Mouse (Mus musculus) intestine, postnatal 0 days (tissue): ENCODE results near the gene Fam227a. TPM values are rescaled to one million over a fixed set of nuclear protein-coding genes. Genes with fewer than 3 reads are reported as not detected.

Experiments used
- ATAC-seq: fragments of 200-750 bp; cut with Nextera tagmentation; 2 replicates; pipeline ENCODE4 v1.8.0; 2017; ENCODE audit warnings: mild to moderate bottlenecking, moderate TSS enrichment, moderate library complexity
- H3K27ac ChIP-seq: fragments of 300-500 bp; sonication (generic); 2 replicates; pipeline ENCODE4 v1.5.1; 2014; ENCODE audit warnings: mild to moderate bottlenecking, low read depth, low read length, moderate library complexity
- H3K27me3 ChIP-seq: fragments of 300-500 bp; sonication (generic); replicated peaks from 2 replicates; pipeline ENCODE4 v1.6.1; 2014; ENCODE audit warnings: low read length, mixed read lengths; ENCODE audit not compliant: control insufficient read depth, insufficient read depth
- H3K36me3 ChIP-seq: fragments of 300-500 bp; sonication (generic); 2 replicates; pipeline ENCODE4 v1.6.1; 2014; ENCODE audit warnings: mild to moderate bottlenecking, moderate library complexity; ENCODE audit not compliant: control insufficient read depth, insufficient read depth
- H3K4me1 ChIP-seq: fragments of 300-500 bp; sonication (generic); replicated peaks from 2 replicates; pipeline ENCODE4 v1.6.1; 2014; ENCODE audit warnings: antibody characterized with exemption, low read length, mixed read lengths; ENCODE audit not compliant: control insufficient read depth, insufficient read depth
- H3K4me2 ChIP-seq: fragments of 300-500 bp; sonication (generic); replicated peaks from 2 replicates; pipeline ENCODE4 v1.6.1; 2014; ENCODE audit warnings: low read depth, mild to moderate bottlenecking, moderate library complexity
- H3K4me3 ChIP-seq: fragments of 300-500 bp; sonication (generic); 2 replicates; pipeline ENCODE4 v1.5.1; 2014; ENCODE audit warnings: low read depth, low read length
- H3K9ac ChIP-seq: fragments of 300-500 bp; sonication (generic); 2 replicates; pipeline ENCODE4 v1.6.1; 2014; ENCODE audit warnings: mild to moderate bottlenecking, low read depth, low read length
- H3K9me3 ChIP-seq: fragments of 300-500 bp; sonication (generic); 2 replicates; pipeline ENCODE4 v1.6.1; 2016; ENCODE audit warnings: mixed run types; ENCODE audit not compliant: control insufficient read depth
- CTCF ChIP-seq: sonication (generic); IDR thresholded peaks from 2 replicates; pipeline ENCODE4 v1.5.1; 2016; ENCODE audit warnings: low read depth, mild to moderate bottlenecking, control low read depth, antibody characterized with exemption, moderate library complexity
- WGBS: fragments of 180-500 bp; shearing (Covaris S2); extraction: QIAGEN DNeasy Blood & Tissue Kit; methylation state at CpG from one replicate; pipeline ENCODE4 v1.1.7; 2014; 5-methylcytosine and 5-hydroxymethylcytosine counted together
- polyA plus RNA-seq: library from polyadenylated mRNA; unstranded; fragments of >200 nt; fragmentation: Nextera tagmentation; extraction: Ambion mirVana; gene quantifications from 2 replicates; pipeline ENCODE4 v1.2.1, GENCODE M21; 2015

Gene Fam227a
- polyA plus RNA-seq, 1 experiment from 2014 or later, result 0.27 TPM

DNA sequence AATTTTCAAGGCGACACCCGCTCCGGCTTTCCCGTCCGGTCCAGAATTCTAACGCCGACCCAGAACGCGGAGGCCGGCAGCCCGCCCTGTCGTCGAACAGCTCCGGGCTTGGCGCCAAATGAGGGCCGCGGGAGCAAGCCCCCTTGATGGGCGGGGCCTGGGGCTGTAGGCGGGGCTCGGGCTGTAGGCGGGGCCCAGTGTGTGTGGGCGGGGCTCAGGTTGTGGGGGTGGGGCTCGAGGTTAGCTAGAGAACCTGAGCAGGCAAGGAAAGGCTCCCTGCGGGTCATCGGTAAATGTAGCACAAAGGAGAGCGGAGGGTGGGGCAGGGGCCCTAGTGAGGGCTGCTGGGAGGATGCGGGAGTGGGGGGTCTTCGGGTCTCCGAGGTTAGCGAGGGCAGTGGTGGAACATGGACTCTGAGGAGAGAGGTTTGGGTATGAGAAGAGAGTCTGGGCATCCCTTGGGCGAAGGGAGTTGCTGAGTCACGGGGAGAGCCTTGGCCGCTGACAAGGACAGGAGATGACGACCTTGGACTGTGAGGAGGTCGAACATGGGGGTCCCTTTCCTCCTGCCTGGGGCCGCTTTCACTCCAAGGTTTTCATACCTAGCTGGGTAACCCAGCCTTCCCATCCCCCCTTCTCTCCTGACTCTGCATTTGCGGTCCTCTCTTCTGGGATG is 53.6 kb downstream of the Fam227a start, which contains the start of gene Dmc1:
Gene Dmc1 (minus strand): TSS at position 120 of the 676 bp plus-strand sequence.
- Histone ChIP-seq H3K9me3 (no peaks in the 10 kb centered on the region), H3K4me2 (peak within 1 kb of the TSS; percentile 62), H3K4me3 (peak within 1 kb of the TSS; percentile 35), H3K36me3 (no peaks in the 10 kb centered on the region), H3K27ac (no peak within 1 kb of the TSS), H3K4me1 (no peaks in the 10 kb centered on the region), H3K27me3 (no peaks in the 10 kb centered on the region; the same call in 1 of the 2 replicates), H3K9ac (peak within 1 kb of the TSS; percentile 13; the same call in 1 of the 2 replicates)
- no peak for ATAC-seq
- WGBS, result 12% methylated on average over 37 of the region's 37 CpGs
- TF ChIP-seq CTCF, result no peak

DNA sequence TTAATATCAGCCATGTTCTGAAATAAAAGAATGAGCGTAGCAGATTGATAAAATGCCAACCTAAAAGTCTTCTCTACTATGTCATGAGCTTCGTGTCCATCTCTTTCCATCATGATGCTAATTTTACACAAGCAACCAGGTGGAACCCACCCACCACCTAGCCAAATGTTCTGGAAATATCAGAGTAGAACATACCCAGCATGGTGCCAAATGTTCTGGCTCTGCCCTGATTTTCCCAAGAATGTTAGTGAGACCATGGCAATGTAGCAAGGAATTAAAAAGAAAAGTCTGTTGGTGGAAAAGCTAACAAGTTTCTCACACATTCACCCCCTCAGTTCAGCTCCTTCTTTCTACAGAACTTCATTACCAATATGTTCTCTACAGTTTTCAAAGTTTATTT is 58.6 kb downstream of the Fam227a start:
- TF ChIP-seq CTCF, result no peak
- no peak for ATAC-seq
- WGBS, result 82% methylated on average over 2 of the region's 2 CpGs
- Histone ChIP-seq H3K27me3 (no peaks in the 10 kb centered on the region; the same call in 1 of the 2 replicates), H3K4me1 (no peaks in the 10 kb centered on the region), H3K9ac (no peak overlapping the region), H3K4me2 (no peak overlapping the region), H3K9me3 (no peaks in the 10 kb centered on the region), H3K4me3 (no peak overlapping the region), H3K36me3 (no peaks in the 10 kb centered on the region), H3K27ac (no peak overlapping the region)

DNA sequence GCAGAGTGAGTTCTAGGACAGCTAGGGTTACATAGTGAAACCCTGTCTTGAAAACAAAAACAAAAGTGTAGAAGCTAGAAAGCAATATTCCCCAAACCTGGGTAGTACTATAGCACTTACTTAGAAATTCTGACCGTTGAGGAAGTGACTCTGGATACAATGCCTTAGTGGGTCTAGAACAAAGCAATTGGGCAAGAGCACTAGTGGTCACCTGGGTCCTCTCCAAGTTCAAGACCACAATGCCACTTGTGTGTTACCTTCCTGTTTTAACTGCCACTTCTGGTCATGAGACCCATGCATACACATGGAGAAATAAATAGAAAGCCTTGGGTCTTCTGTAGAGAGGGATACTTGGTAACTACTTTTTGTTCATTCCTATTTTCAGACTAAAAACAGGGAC is 60.0 kb downstream of the Fam227a start:
- no peak for TF ChIP-seq CTCF
- Histone ChIP-seq H3K9me3 (no peaks in the 10 kb centered on the region), H3K4me2 (no peak overlapping the region), H3K36me3 (no peaks in the 10 kb centered on the region), H3K9ac (no peak overlapping the region), H3K4me3 (no peak overlapping the region), H3K27ac (no peak overlapping the region), H3K27me3 (no peaks in the 10 kb centered on the region), H3K4me1 (no peaks in the 10 kb centered on the region)
- 93% methylated on average over 1 of the region's 1 CpGs for WGBS
- no peak for ATAC-seq

DNA sequence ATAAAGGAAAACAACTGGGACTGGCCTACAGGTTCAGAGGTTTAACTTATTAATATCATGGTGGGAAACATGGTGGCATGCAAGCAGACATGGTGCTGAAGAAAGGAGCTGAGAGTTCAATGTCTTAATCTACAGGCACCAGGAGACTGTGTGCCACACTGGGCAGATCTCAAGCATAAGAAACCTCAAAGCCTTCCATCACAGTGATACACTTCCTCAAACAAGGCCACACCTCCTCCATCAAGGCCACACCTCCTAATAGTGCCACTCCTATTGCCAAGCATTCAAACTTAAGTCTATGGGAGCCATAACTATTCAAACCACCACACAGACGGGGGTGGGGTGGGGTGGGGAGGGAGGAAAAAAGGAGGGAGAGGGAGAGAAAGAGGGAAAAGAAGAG is 77.2 kb downstream of the Fam227a start:
- Histone ChIP-seq H3K4me1 (no peaks in the 10 kb centered on the region), H3K9me3 (no peaks in the 10 kb centered on the region), H3K9ac (no peak overlapping the region), H3K27ac (no peak overlapping the region), H3K36me3 (no peaks in the 10 kb centered on the region), H3K4me3 (no peak overlapping the region), H3K4me2 (no peak overlapping the region), H3K27me3 (no peaks in the 10 kb centered on the region)
- ATAC-seq, result no peak
- no peak for TF ChIP-seq CTCF
- WGBS, result 61% methylated on average over 1 of the region's 1 CpGs

DNA sequence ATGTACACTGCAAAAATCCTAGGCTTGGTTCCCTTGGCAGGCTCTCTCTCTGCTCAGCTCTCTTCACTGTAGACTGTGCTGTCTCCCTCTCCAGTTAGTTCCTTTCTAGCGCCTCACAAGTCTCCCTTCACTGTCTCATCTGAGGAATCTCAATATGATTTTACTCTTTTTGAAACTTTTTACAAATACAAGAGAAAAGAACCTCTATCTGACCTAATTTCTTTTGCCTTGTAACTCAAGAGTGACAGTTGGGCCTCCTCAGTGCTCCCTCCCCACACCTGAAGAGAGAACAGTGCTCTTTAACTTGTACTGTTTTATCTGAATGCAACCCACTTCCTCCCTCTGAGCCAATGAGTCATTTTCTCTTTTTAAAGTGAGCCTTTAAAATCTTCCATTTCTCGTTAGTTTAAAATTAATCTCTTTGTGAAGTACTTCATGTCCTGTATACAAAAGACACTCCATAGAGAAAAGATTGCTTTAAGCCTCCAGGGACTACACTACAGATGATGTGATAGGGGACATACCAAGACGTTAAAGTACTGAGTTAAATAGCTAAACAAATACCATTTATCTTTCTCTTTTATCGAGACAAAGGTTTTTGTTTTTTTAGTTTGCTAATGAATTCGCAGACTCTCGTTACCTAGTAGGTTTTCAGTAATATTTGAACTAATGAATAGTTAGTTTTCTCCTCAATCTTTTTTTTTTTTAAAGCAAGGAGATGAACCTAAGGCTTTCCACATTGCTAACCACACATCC is 80.9 kb downstream of the Fam227a start:
- H3K36me3 ChIP-seq, result no peaks in the 10 kb centered on the region
- 63% methylated on average over 6 of the region's 6 CpGs for WGBS
- no peak overlapping the region for H3K4me2 ChIP-seq
- no peak overlapping the region for H3K27ac ChIP-seq
- no peak overlapping the region for H3K9ac ChIP-seq
- no peak for ATAC-seq
- no peak for TF ChIP-seq CTCF
- no peaks in the 10 kb centered on the region for H3K9me3 ChIP-seq
- no peaks in the 10 kb centered on the region for H3K27me3 ChIP-seq
- peaks cover 6% of the 10 kb centered on the region; the same call in 1 of the 2 replicates for H3K4me1 ChIP-seq
- H3K4me3 ChIP-seq, result no peak overlapping the region

DNA sequence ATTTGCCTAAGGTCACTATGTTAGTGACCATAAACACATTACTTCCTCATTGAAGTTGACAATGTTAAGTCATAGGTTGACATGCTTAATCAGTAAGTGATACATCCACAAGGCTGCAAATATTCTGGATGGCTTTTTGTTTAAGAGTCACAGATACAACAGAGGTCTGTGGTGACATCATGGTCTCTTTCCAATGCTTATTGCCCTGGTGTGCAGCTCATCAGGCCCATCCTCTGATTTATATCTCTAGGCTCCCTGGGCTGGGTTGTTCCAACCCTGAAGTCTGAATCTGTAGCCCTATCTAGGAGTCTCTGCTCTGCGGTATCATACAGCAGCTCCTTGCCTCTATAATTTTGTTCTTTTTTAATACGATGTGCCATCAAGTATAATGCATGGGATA is 81.8 kb downstream of the Fam227a start:
- Histone ChIP-seq H3K27me3 (no peaks in the 10 kb centered on the region), H3K4me1 (peaks cover 6% of the 10 kb centered on the region; the same call in 1 of the 2 replicates), H3K9ac (no peak overlapping the region), H3K9me3 (no peaks in the 10 kb centered on the region), H3K4me2 (no peak overlapping the region), H3K4me3 (no peak overlapping the region), H3K27ac (no peak overlapping the region), H3K36me3 (no peaks in the 10 kb centered on the region)
- no peak for ATAC-seq
- 86% methylated on average over 2 of the region's 2 CpGs for WGBS
- TF ChIP-seq CTCF, result no peak
